Mouse (Mus musculus) limb, embryonic 10.5 days (tissue): ENCODE results near the gene Notch4. TPM values are rescaled to one million over a fixed set of nuclear protein-coding genes. Genes with fewer than 3 reads are reported as not detected.

Experiments
- DNase-seq: peaks from one replicate; pipeline ENCODE4 v3.0.0-alpha.2; 2017; ENCODE audit warnings: low spot score
- H3K27ac ChIP-seq: fragments of 300-500 bp; sonication (generic); 2 replicates; pipeline ENCODE4 v1.5.1; 2016; ENCODE audit warnings: mild to moderate bottlenecking
- H3K27me3 ChIP-seq: fragments of 300-500 bp; sonication (generic); 2 replicates; pipeline ENCODE4 v1.6.1; 2016; ENCODE audit warnings: low read depth, mild to moderate bottlenecking; ENCODE audit not compliant: poor library complexity, severe bottlenecking
- H3K36me3 ChIP-seq: fragments of 300-500 bp; sonication (generic); 2 replicates; pipeline ENCODE4 v1.6.1; 2016; ENCODE audit warnings: mild to moderate bottlenecking, moderate library complexity
- H3K4me1 ChIP-seq: fragments of 300-500 bp; sonication (generic); 2 replicates; pipeline ENCODE4 v1.6.1; 2016
- H3K4me3 ChIP-seq: fragments of 300-500 bp; sonication (generic); 2 replicates; pipeline ENCODE4 v1.5.1; 2016; ENCODE audit warnings: mild to moderate bottlenecking, moderate library complexity
- H3K9me3 ChIP-seq: fragments of 300-500 bp; sonication (generic); replicated peaks from 2 replicates; pipeline ENCODE4 v1.6.1; 2016; ENCODE audit warnings: mild to moderate bottlenecking
- WGBS: fragments of 180-500 bp; shearing (Covaris S2); methylation state at CpG from one replicate; pipeline ENCODE4 v1.1.7; 2016; 5-methylcytosine and 5-hydroxymethylcytosine counted together
- polyA plus RNA-seq: library from polyadenylated mRNA; unstranded; fragments of >200 nt; fragmentation: Nextera tagmentation; extraction: Ambion mirVana; gene quantifications from 2 replicates; pipeline ENCODE4 v1.2.1, GENCODE M21; 2016

Gene Notch4
- polyA plus RNA-seq, 1 experiment from 2014 or later: 8.2 TPM

GRCm38 (mm10) chr17:34604061-34604508 lies 40.0 kb downstream of the Notch4 start, which contains the start of gene Agpat1:
Gene Agpat1, plus strand, starts transcription at chr17:34604262.
- 0% methylated on average over 35 of the region's 35 CpGs for WGBS
- H3K4me1 ChIP-seq: peaks cover 49% of the 10 kb centered on the region
- peak within 1 kb of the TSS; percentile 98 for H3K4me3 ChIP-seq
- H3K36me3 ChIP-seq: peaks cover 42% of the 10 kb centered on the region
- H3K27me3 ChIP-seq: no peaks in the 10 kb centered on the region
- peak; percentile 99 for DNase-seq
- no peaks in the 10 kb centered on the region for H3K9me3 ChIP-seq
- peak within 1 kb of the TSS; percentile 95 for H3K27ac ChIP-seq

GRCm38 (mm10) chr17:34604511-34605237 lies 40.6 kb downstream of the Notch4 start:
- H3K4me1 ChIP-seq: peaks cover 46% of the 10 kb centered on the region
- 14% methylated on average over 24 of the region's 24 CpGs for WGBS
- H3K36me3 ChIP-seq: peaks cover 41% of the 10 kb centered on the region
- no peak for DNase-seq
- H3K4me3 ChIP-seq: peak overlapping the region; percentile 98
- peak overlapping the region; percentile 95 for H3K27ac ChIP-seq
- no peaks in the 10 kb centered on the region for H3K27me3 ChIP-seq
- H3K9me3 ChIP-seq: no peaks in the 10 kb centered on the region

GRCm38 (mm10) chr17:34605609-34606008 lies 41.5 kb downstream of the Notch4 start:
- peak; percentile 98 for DNase-seq
- WGBS: under 1% methylated on average over 30 of the region's 30 CpGs

DNA sequence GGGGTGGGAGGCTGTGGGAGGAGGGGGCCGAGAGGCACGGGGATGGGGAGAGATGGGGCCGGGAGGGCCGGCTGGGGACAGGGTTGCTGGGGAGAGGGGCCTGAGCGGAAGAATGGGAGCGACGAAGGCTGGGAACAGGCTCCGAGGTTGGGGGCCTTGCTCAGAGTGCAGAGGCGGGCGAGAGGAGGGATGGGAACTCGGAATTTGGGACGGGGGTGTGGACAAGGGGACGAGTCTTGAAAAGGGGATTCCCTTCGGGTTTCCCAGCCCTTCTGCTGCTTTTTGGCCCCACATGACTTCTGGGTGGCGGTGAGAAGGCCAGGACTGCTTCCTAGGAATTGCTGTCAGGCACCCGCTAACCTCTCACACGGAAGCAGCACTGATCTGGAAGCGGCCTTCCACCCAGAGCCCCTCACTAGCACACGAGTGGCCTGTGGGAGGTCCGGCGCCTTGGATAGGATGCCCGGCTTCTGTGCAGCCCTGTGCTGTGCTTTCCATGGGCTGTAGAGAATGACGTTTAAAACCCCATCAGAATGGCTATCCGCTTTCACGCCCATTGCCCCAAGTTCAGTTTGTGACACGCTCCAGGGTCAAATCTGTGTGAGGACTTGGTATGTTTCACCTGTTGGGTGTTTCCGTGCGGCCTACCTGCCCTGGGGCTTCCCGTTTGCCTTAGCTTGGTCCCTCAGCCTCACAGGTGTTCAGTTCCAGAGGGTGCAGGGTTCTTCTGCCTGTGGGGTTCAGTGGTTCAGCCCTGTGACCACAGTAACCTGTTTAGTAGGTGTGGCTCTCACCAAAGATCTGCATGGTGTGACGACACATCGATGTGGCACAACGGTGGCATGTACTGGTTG lies 42.3 kb downstream of the Notch4 start:
- 20% methylated on average over 31 of the region's 32 CpGs for WGBS
- peak; percentile 58 for DNase-seq
- H3K4me1 ChIP-seq: peaks cover 46% of the 10 kb centered on the region

More at GRCm38 (mm10) chr17:34605609-34606008, 41.5 kb downstream of the Notch4 start:
- peaks cover 46% of the 10 kb centered on the region for H3K4me1 ChIP-seq
- peak overlapping the region; percentile 95 for H3K27ac ChIP-seq
- no peaks in the 10 kb centered on the region for H3K27me3 ChIP-seq
- H3K36me3 ChIP-seq: peaks cover 40% of the 10 kb centered on the region
- H3K9me3 ChIP-seq: no peaks in the 10 kb centered on the region
- peak overlapping the region; percentile 98 for H3K4me3 ChIP-seq

GRCm38 (mm10) chr17:34607997-34608396 lies 43.9 kb downstream of the Notch4 start:
- 86% methylated on average over 7 of the region's 7 CpGs for WGBS
- peak overlapping the region; percentile 4; the same call in 1 of the 2 replicates for H3K4me3 ChIP-seq
- no peak for DNase-seq
- no peaks in the 10 kb centered on the region for H3K9me3 ChIP-seq
- no peak overlapping the region for H3K27ac ChIP-seq
- peaks cover 49% of the 10 kb centered on the region for H3K36me3 ChIP-seq
- H3K27me3 ChIP-seq: no peaks in the 10 kb centered on the region
- H3K4me1 ChIP-seq: peaks cover 33% of the 10 kb centered on the region

More for the DNA sequence above, 42.3 kb downstream of the Notch4 start:
- peak overlapping the region; percentile 98 for H3K4me3 ChIP-seq
- H3K27me3 ChIP-seq: no peaks in the 10 kb centered on the region
- peaks cover 41% of the 10 kb centered on the region for H3K36me3 ChIP-seq
- H3K27ac ChIP-seq: peak overlapping the region; percentile 95
- no peaks in the 10 kb centered on the region for H3K9me3 ChIP-seq

DNA sequence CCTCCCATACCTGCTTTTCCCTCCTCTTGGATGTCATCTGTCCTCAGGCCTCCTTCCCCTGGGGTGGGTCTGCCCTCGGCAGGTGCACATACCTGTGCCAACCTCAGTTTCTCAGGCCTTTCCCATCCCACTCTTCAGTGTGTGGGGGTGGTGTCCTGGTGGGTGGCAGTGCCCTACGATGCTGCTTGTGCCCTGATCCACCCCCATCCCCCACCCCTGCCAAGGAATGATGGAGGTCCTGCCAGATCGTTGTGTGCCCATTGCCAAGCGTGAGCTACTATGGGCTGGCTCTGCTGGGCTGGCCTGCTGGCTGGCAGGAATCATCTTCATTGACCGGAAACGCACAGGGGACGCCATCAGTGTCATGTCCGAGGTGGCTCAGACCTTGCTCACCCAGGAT lies 47.0 kb downstream of the Notch4 start:
- Histone ChIP-seq H3K36me3 (peaks cover 79% of the 10 kb centered on the region), H3K27ac (no peak overlapping the region), H3K4me1 (peaks cover 18% of the 10 kb centered on the region), H3K27me3 (no peaks in the 10 kb centered on the region), H3K9me3 (no peaks in the 10 kb centered on the region), H3K4me3 (no peak overlapping the region)
- DNase-seq: no peak
- 94% methylated on average over 8 of the region's 8 CpGs for WGBS

- Histone ChIP-seq H3K9me3 (no peaks in the 10 kb centered on the region), H3K4me1 (peaks cover 7% of the 10 kb centered on the region; the same call in 1 of the 2 replicates), H3K4me3 (no peak overlapping the region), H3K27me3 (no peaks in the 10 kb centered on the region), H3K27ac (no peak overlapping the region), H3K36me3 (peaks cover 86% of the 10 kb centered on the region)
- WGBS: 89% methylated on average over 11 of the region's 11 CpGs
- no peak for DNase-seq
Measured at GRCm38 (mm10) chr17:34613054-34613645, 49.1 kb downstream of the Notch4 start.

DNA sequence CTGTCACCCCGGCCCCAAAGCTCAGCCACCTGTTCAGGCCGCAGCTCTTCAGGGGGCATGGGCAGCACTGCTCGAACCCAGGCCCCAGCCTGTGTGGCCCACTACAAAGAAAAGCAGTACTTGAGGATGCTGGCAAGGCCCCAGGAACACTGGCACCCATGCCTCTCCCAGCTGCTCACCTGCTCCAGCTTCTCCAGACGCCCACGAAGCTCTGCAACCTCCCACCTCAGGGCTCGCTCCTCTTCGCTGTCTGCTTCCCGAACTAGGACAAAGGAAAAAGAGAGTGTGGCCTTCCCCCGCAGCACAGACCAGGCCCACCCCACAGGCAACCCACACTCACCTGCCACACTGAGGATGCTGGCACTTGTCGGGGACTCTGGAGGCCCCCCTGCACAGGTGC lies 49.8 kb downstream of the Notch4 start:
- DNase-seq: no peak
- Histone ChIP-seq H3K27ac (no peak overlapping the region), H3K4me1 (peaks cover under 1% of the 10 kb centered on the region; the same call in 1 of the 2 replicates), H3K36me3 (peaks cover 79% of the 10 kb centered on the region), H3K27me3 (no peaks in the 10 kb centered on the region), H3K9me3 (no peaks in the 10 kb centered on the region), H3K4me3 (peak overlapping the region; percentile 21; the same call in 1 of the 2 replicates)
- 92% methylated on average over 10 of the region's 10 CpGs for WGBS

- Histone ChIP-seq H3K4me3 (no peak within 1 kb of the TSS), H3K9me3 (no peaks in the 10 kb centered on the region), H3K27me3 (no peaks in the 10 kb centered on the region), H3K27ac (0 out of 2 replicates have a peak within 1 kb of the TSS, but pooled peaks have one; percentile 43), H3K4me1 (no peaks in the 10 kb centered on the region), H3K36me3 (peaks cover 72% of the 10 kb centered on the region)
- WGBS: 81% methylated on average over 6 of the region's 6 CpGs
- no peak for DNase-seq
Measured at GRCm38 (mm10) chr17:34615871-34616270, 51.8 kb downstream of the Notch4 start, which contains the start of gene Egfl8. Gene Egfl8, minus strand, starts transcription at chr17:34615971.

DNA sequence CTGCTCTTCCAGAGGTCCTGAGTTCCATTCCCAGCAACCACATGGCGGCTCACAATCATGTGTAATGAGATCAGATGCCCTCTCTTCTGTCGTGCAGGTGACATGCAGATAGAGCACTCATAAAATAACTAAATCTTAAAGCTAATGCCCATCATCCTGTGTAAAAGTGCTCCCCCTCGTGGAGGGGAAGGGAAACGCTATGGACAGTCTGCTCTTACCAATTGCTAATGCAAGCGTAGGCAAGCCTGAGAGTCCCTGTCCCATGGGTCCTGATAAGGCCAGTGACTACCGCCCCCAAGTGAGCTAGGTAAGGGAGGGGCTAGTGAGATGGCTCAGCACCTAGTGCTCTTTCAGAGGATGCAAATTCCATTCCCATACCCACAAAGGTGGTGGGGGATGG lies 54.9 kb downstream of the Notch4 start:
- WGBS: 24% methylated on average over 6 of the region's 6 CpGs
- peak; percentile 69 for DNase-seq
- Histone ChIP-seq H3K36me3 (peaks cover 70% of the 10 kb centered on the region), H3K9me3 (no peaks in the 10 kb centered on the region), H3K27ac (no peak overlapping the region), H3K27me3 (no peaks in the 10 kb centered on the region), H3K4me3 (no peak overlapping the region), H3K4me1 (no peaks in the 10 kb centered on the region)

DNA sequence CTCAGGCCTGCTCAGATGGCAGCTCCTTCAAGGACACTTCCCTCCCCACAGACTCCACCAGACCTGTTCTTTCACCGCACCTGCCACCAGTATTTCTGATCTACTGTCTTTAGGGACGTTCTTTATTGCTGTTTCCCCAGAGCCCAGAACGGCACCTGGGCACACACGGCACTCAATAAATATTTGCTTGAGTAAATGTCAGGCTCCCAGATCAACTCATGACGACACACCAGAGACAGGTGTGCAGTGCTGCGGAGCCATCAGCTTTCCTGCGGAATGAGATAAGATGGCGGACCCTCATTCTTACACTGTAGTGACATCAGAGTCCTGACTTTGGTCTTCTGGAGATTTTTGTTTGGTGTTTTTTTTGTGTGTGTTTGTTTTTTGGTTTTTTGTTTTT lies 56.9 kb downstream of the Notch4 start:
- Histone ChIP-seq H3K36me3 (peaks cover 59% of the 10 kb centered on the region), H3K4me1 (peaks cover 1% of the 10 kb centered on the region), H3K9me3 (no peaks in the 10 kb centered on the region), H3K27me3 (no peaks in the 10 kb centered on the region), H3K27ac (no peak overlapping the region), H3K4me3 (no peak overlapping the region)
- WGBS: 93% methylated on average over 8 of the region's 8 CpGs
- no peak for DNase-seq

DNA sequence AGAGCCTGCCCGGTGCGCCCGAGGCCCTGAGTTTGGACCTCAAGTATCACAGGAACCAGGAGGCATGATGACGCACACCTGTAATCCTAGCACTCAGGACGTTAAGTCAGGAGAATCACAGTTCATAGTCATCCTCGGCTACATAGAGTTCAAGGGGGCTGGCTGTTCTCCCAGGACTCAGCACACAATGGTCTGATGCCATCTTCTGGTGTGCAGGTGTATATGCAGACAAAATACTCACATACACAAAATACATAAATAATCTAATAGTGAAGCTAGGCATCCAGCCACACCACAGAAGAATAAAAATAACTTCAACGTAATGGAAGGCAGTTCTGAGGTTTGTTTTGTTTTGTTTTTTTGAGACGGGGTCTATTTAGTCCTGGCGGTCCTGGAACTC lies 59.1 kb downstream of the Notch4 start:
- no peak for DNase-seq
- Histone ChIP-seq H3K9me3 (no peaks in the 10 kb centered on the region), H3K27me3 (no peaks in the 10 kb centered on the region), H3K4me3 (no peak overlapping the region), H3K36me3 (peaks cover 44% of the 10 kb centered on the region), H3K4me1 (peaks cover 17% of the 10 kb centered on the region), H3K27ac (no peak overlapping the region)
- 88% methylated on average over 9 of the region's 9 CpGs for WGBS
